Mouse (Mus musculus) left cerebral cortex, postnatal 4 days (tissue): Measurements from ENCODE around the gene Ubac2. TPM values are rescaled to one million over a fixed set of nuclear protein-coding genes. Genes with fewer than 3 reads are reported as not detected.
"Not testable (repeated sequence)": the region's sequence is repeated elsewhere in the genome, so short reads cannot be mapped to it uniquely, and the experiment has no call there.

Experiments used
- DNase-seq: peaks from one replicate; pipeline ENCODE4 v3.0.0-alpha.2; 2022
- intact Hi-C: fragments of 180-260 bp; cut with DNase I; formaldehyde crosslinking; loops from one replicate; pipeline ENCODE4 v1.15.1; 2025
- total RNA-seq, 2 experiments: library from RNA; stranded (reverse); gene quantifications; 2 replicates each; pipeline ENCODE4 v1.2.3; 2021

Ubac2 gene
- 10 to 100 TPM; 24.2 to 25.3 TPM for total RNA-seq

GRCm38 (mm10) chr14:121878176-121878858, at the start of gene Ubac2:
Gene Ubac2, plus strand, starts transcription at chr14:121878620.
- peak; percentile 99 for DNase-seq
- intact Hi-C loops = no loop called here

GRCm38 (mm10) chr14:121829816-121830442, 48.5 kb upstream of the Ubac2 start:
- intact Hi-C loops = loop anchor here (10.0 kb wide), 1 partner anchor 55 kb away; no protein-coding TSS in a partner anchor
- no peak for DNase-seq

- DNase-seq = peak; percentile 15
- intact Hi-C loops = loop anchor here (10.0 kb wide), 1 partner anchor 58 kb away; no protein-coding TSS in a partner anchor
Measured at GRCm38 (mm10) chr14:121833001-121833520, 45.4 kb upstream of the Ubac2 start.

GRCm38 (mm10) chr14:121838161-121838560, 40.3 kb upstream of the Ubac2 start:
- no peak for DNase-seq
- intact Hi-C loops = loop anchor here (10.0 kb wide), 1 partner anchor 63 kb away; no protein-coding TSS in a partner anchor

- DNase-seq = no peak
- intact Hi-C loops = no loop called here
Measured at GRCm38 (mm10) chr14:121840217-121840616, 38.2 kb upstream of the Ubac2 start.

- no peak for DNase-seq
Measured at GRCm38 (mm10) chr14:121844486-121844885, 33.9 kb upstream of the Ubac2 start.

GRCm38 (mm10) chr14:121851231-121851630, 27.2 kb upstream of the Ubac2 start:
- DNase-seq = no peak
- intact Hi-C loops = no loop called here

More at GRCm38 (mm10) chr14:121844486-121844885, 33.9 kb upstream of the Ubac2 start:
- intact Hi-C loops = no loop called here

GRCm38 (mm10) chr14:121852531-121852930, 25.9 kb upstream of the Ubac2 start:
- no peak for DNase-seq
- intact Hi-C loops = no loop called here

- intact Hi-C loops = not testable (repeated sequence)
- DNase-seq = peak; percentile 68
Measured at GRCm38 (mm10) chr14:121865162-121865561, 13.3 kb upstream of the Ubac2 start.

- DNase-seq = no peak
- intact Hi-C loops = no loop called here
Measured at GRCm38 (mm10) chr14:121866574-121866973, 11.8 kb upstream of the Ubac2 start.

- intact Hi-C loops = no loop called here
- DNase-seq = no peak
Measured at GRCm38 (mm10) chr14:121869111-121869510, 9.3 kb upstream of the Ubac2 start.

- no peak for DNase-seq
- intact Hi-C loops = no loop called here
Measured at GRCm38 (mm10) chr14:121872760-121873159, 5.7 kb upstream of the Ubac2 start.

- DNase-seq = no peak
- intact Hi-C loops = no loop called here
Measured at GRCm38 (mm10) chr14:121873172-121873571, 5.2 kb upstream of the Ubac2 start.

- intact Hi-C loops = no loop called here
Measured at GRCm38 (mm10) chr14:121873646-121874045, 4.8 kb upstream of the Ubac2 start.

GRCm38 (mm10) chr14:121876190-121876589, 2.2 kb upstream of the Ubac2 start:
- intact Hi-C loops, DNase-seq: not testable (repeated sequence)

More at GRCm38 (mm10) chr14:121873646-121874045, 4.8 kb upstream of the Ubac2 start:
- no peak for DNase-seq

GRCm38 (mm10) chr14:121876860-121877259, 1.6 kb upstream of the Ubac2 start:
- no peak for DNase-seq
- intact Hi-C loops = no loop called here

- DNase-seq = no peak
- intact Hi-C loops = no loop called here
Measured at GRCm38 (mm10) chr14:121877640-121878039, 780 bp upstream of the Ubac2 start.

- intact Hi-C loops = no loop called here
- DNase-seq = no peak
Measured at GRCm38 (mm10) chr14:121878859-121879206, 413 bp downstream of the Ubac2 start.

- intact Hi-C loops = no loop called here
- no peak for DNase-seq
Measured at GRCm38 (mm10) chr14:121879266-121879840, 933 bp downstream of the Ubac2 start.

GRCm38 (mm10) chr14:121881211-121881610, 2.8 kb downstream of the Ubac2 start:
- intact Hi-C loops = no loop called here

GRCm38 (mm10) chr14:121884150-121884797, 5.9 kb downstream of the Ubac2 start:
- intact Hi-C loops = no loop called here
- no peak for DNase-seq

More at GRCm38 (mm10) chr14:121881211-121881610, 2.8 kb downstream of the Ubac2 start:
- no peak for DNase-seq
